Mouse (Mus musculus): Measurements from ENCODE around the gene Ccdc183.

- TF ChIP-seq POLR2A (IDR thresholded peaks at IDR 0.05; ENCODE audit: borderline replicate concordance, low read depth, low read length), result no peak
- TF ChIP-seq CTCF (IDR thresholded peaks at IDR 0.05; ENCODE audit: low read depth, low read length), result no peak
Observed at GRCm38 (mm10) chr2:25661245-25661970, 43.9 kb upstream of the Ccdc183 start.

All from bone marrow macrophage, adult 2 months (primary cell).